Mouse (Mus musculus): Measurements from ENCODE around the gene Ces1e. TPM values are rescaled to one million over a fixed set of nuclear protein-coding genes. Genes with fewer than 3 reads are reported as not detected.

Gene Ces1e
- polyA plus RNA-seq (2014; fragmentation: Illumina TruSeq; extraction: RNeasy Lipid Tissue Mini Kit (QIAGEN cat#74804); ENCODE audit: low read depth, low replicate concordance): not detected

DNA sequence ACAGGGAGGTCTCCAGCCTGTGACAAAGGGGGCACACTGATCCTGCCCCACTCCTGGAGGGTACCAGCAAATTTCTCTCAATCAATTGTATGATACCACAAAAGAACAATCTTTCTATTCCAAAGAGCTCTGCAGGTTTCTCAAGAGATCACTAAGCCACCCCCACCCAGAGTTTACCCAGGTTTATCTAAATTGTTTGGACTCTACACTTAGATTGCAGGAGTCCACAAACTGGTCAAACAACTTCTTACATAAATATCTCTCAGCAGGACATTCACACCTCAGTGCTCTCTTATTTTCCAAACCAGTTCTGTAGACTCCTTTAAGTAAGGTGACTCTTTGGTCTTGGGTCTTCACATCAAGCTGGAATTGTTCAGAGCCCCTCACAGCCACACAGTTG, at the start of gene Ces1e:
Gene Ces1e (minus strand): TSS at position 174 of the 400 bp plus-strand sequence.

DNA sequence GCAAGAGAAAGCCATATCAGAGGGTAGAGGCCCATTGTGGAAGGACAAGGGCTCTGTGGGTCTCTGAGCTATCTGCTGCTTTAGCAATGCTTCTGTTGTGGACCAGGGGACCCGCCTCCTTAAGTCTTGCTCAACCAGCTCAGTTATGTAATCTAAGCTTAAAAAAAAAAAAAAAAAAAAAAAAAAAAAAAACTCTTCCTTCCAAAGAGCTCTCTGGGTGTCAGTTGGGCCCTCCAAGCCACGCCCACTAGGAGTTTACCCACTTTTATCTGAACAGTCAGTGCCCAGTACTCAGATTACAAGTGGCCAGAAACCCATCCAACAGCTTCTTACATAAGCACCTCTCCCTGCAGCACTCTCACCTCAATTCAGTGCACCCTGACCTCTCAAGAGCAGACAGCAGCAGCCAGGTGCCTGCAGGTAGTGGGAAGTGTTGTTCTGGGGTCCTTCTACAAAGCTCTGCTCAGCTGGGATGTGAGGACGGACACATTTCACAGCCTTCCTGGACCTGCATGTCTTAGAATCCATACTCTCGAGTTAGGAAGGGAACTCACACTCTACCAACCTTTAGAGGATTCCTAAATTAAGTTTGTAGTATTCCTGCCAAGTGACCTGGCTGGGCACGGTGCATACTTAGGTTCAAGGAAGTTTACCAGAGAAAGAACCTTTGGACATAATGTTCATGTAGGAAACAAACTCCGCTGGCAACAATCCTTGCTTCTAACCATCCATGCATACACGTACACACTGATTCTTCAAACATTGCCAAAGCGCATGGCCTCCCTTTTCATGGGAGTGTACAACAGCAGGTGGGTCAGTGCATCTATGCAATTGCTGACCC, 31.5 kb downstream of the Ces1e start, which contains the start of gene Ces1d:
Gene Ces1d (minus strand): TSS at position 154 of the 841 bp plus-strand sequence.

Other genes with a start within 250 kb of the Ces1e start
- gene Ces1a, start 181.4 kb downstream of the Ces1e start, polyA plus RNA-seq (2014; fragmentation: Illumina TruSeq; extraction: RNeasy Lipid Tissue Mini Kit (QIAGEN cat#74804); ENCODE audit: low read depth, low replicate concordance): 2.4 TPM
- gene Ces1b, start 149.6 kb downstream of the Ces1e start, polyA plus RNA-seq (2014; fragmentation: Illumina TruSeq; extraction: RNeasy Lipid Tissue Mini Kit (QIAGEN cat#74804); ENCODE audit: low read depth, low replicate concordance): not detected
- 0.22 TPM for gene Ces1c, start 98.3 kb downstream of the Ces1e start, polyA plus RNA-seq (2014; fragmentation: Illumina TruSeq; extraction: RNeasy Lipid Tissue Mini Kit (QIAGEN cat#74804); ENCODE audit: low read depth, low replicate concordance)
- 26.4 TPM for gene Ces1d, start 31.8 kb downstream of the Ces1e start, polyA plus RNA-seq (2014; fragmentation: Illumina TruSeq; extraction: RNeasy Lipid Tissue Mini Kit (QIAGEN cat#74804); ENCODE audit: low read depth, low replicate concordance)
- gene Ces1f, start 50.1 kb upstream of the Ces1e start, polyA plus RNA-seq (2014; fragmentation: Illumina TruSeq; extraction: RNeasy Lipid Tissue Mini Kit (QIAGEN cat#74804); ENCODE audit: low read depth, low replicate concordance): not detected
- 0.21 TPM for gene Ces1g, start 107.7 kb upstream of the Ces1e start, polyA plus RNA-seq (2014; fragmentation: Illumina TruSeq; extraction: RNeasy Lipid Tissue Mini Kit (QIAGEN cat#74804); ENCODE audit: low read depth, low replicate concordance)
- 1.5 TPM for gene Ces1h, start 150.1 kb upstream of the Ces1e start, polyA plus RNA-seq (2014; fragmentation: Illumina TruSeq; extraction: RNeasy Lipid Tissue Mini Kit (QIAGEN cat#74804); ENCODE audit: low read depth, low replicate concordance)